Mouse (Mus musculus) sigmoid colon, adult 10 weeks (tissue): Measurements from ENCODE around the gene Cyp4f16. TPM values are rescaled to one million over a fixed set of nuclear protein-coding genes. Genes with fewer than 3 reads are reported as not detected.

Experiments used
- polyA plus RNA-seq: library from polyadenylated mRNA; stranded (reverse); fragments of 350-450 nt; fragmentation: Illumina TruSeq; extraction: RNeasy Lipid Tissue Mini Kit (QIAGEN cat#74804); gene quantifications from one replicate; pipeline ENCODE4 v1.2.3, GENCODE M21; 2014; ENCODE audit warnings: low read depth, low replicate concordance

Gene Cyp4f16
- polyA plus RNA-seq: 39.0 TPM

GRCm38 (mm10) chr17:32536051-32536866 lies at the start of gene Cyp4f16:
Cyp4f16 (plus strand) TSS chr17:32536558.

DNA sequence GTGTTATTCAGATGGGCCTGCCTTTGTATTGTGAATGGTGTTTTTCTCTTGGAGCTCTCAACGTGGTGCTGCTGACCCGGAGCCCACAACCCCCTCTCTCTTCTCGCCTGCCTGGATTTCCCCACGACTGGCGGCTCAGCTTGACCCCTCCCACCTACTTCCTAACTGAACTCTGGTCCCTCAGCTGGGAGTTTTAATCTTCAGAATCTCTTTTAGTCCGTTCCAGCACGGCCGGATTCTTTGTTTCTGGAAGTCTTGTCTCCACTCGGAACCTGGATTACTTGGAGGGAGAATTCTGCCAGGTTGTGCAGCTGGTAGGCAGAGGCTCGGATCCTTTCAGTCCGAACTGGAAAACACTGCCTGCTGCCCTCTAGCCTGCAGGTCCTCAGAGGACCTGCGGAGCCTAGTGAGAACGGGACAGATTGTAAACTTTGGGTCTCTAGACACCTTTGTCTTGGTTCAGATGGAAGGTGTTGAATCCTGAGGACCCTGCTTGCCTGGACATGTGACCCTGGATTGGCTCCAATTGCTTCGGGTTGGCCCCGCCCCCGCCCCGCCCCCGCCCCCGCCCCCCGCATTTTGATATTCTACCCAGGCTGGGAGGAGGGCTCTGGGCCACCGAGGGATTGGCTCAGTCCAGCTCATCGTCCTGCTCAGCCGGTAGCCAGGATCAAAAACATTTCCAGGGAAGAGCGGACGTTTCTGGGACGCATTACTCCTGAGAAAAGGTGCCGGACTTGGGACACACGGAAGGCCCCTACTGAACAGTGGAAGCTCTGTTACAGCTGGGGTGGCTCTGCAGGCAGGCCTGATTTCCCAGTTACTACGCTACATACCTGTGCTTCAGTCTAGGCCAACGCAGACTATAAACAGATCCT lies 30.3 kb upstream of the Cyp4f16 start, which contains the start of gene Cyp4f17:
Gene Cyp4f17, plus strand, starts transcription at position 200 of the 878 bp plus-strand sequence.

Other genes with a start within 250 kb of the Cyp4f16 start
- gene Akap8, start 215.3 kb upstream of the Cyp4f16 start, polyA plus RNA-seq: 127 TPM
- gene Akap8l, start 186.0 kb upstream of the Cyp4f16 start, polyA plus RNA-seq: 23.2 TPM
- 3.1 TPM for gene Wiz, start 147.1 kb upstream of the Cyp4f16 start, polyA plus RNA-seq
- 1.4 TPM for gene Rasal3, start 133.0 kb upstream of the Cyp4f16 start, polyA plus RNA-seq
- gene Pglyrp2, start 112.4 kb upstream of the Cyp4f16 start, polyA plus RNA-seq: 0.76 TPM
- gene Cyp4f39, start 83.8 kb upstream of the Cyp4f16 start, polyA plus RNA-seq: not detected
- gene Cyp4f17, start 30.5 kb upstream of the Cyp4f16 start, polyA plus RNA-seq: 1.6 TPM
- gene Cyp4f37, start 84.8 kb downstream of the Cyp4f16 start, polyA plus RNA-seq: not detected
- 13.2 TPM for gene Cyp4f40, start 122.3 kb downstream of the Cyp4f16 start, polyA plus RNA-seq
- not detected for gene Cyp4f15, start 149.1 kb downstream of the Cyp4f16 start, polyA plus RNA-seq